Mouse (Mus musculus) MEL (cell line): ENCODE data around the gene Tmc8. TPM values are rescaled to one million over a fixed set of nuclear protein-coding genes. Genes with fewer than 3 reads are reported as not detected.

Experiments
- DNase-seq: peaks from one replicate; pipeline ENCODE4 v3.0.0; 2011; ENCODE audit warnings: low read depth, low spot score
- H3K27ac ChIP-seq: 2 replicates; pipeline ENCODE4 v1.5.1; 2012; ENCODE audit warnings: low read depth, mild to moderate bottlenecking, control low read depth, low read length, moderate library complexity; ENCODE audit not compliant: control insufficient read depth
- H3K27me3 ChIP-seq, 2 experiments: fragments of 150-350 bp in 1 of 2; sonication (generic) in 1 of 2; 2 replicates each; pipeline ENCODE4 v1.6.1; 2012; ENCODE audit warnings: low read length in 2 of 2, mild to moderate bottlenecking in 2 of 2, improper control_type of control experiment in 1 of 2, moderate library complexity in 1 of 2; ENCODE audit not compliant: insufficient read depth in 2 of 2, control insufficient read depth in 1 of 2
- H3K36me3 ChIP-seq, 2 experiments: 2 replicates each; pipeline ENCODE4 v1.6.1; 2012 to 2014; ENCODE audit warnings: low read length in 2 of 2, improper control_type of control experiment in 1 of 2, inconsistent platforms in 1 of 2, mild to moderate bottlenecking in 1 of 2; ENCODE audit not compliant: insufficient read depth in 2 of 2, control insufficient read depth in 1 of 2
- H3K4me1 ChIP-seq, 2 experiments: fragments of 150-350 bp in 1 of 2; sonication (generic) in 1 of 2; 2 replicates each; pipeline ENCODE4 v1.6.1; 2012; ENCODE audit warnings: low read length in 2 of 2, improper control_type of control experiment in 1 of 2, mild to moderate bottlenecking in 1 of 2; ENCODE audit not compliant: insufficient read depth in 2 of 2, control insufficient read depth in 1 of 2
- H3K4me3 ChIP-seq, 2 experiments: fragments of 150-350 bp in 1 of 2; sonication (generic) in 1 of 2; 2 replicates each; pipeline ENCODE4 v1.5.1; 2012; ENCODE audit warnings: low read depth in 2 of 2, low read length in 2 of 2, mild to moderate bottlenecking in 2 of 2, moderate library complexity in 2 of 2, control low read depth in 1 of 2, improper control_type of control experiment in 1 of 2; ENCODE audit not compliant: control insufficient read depth in 1 of 2, insufficient read depth in 1 of 2
- H3K79me2 ChIP-seq: 2 replicates; pipeline ENCODE4 v1.6.1; 2012; ENCODE audit warnings: mild to moderate bottlenecking, low read length, moderate library complexity; ENCODE audit not compliant: control insufficient read depth, poor library complexity, insufficient read depth
- H3K9ac ChIP-seq: 2 replicates; pipeline ENCODE4 v1.6.1; 2012; ENCODE audit warnings: low read depth, mild to moderate bottlenecking, control low read depth, low read length, moderate library complexity; ENCODE audit not compliant: control insufficient read depth, poor library complexity, severe bottlenecking
- H3K9me3 ChIP-seq: fragments of 150-350 bp; sonication (generic); replicated peaks from 2 replicates; pipeline ENCODE4 v1.6.1; 2012; ENCODE audit warnings: mild to moderate bottlenecking, low read length, improper control_type of control experiment, moderate library complexity; ENCODE audit not compliant: insufficient read depth
- CHD1 ChIP-seq: IDR thresholded peaks from 2 replicates; pipeline ENCODE4 v1.6.1; 2012; ENCODE audit warnings: low read depth, mild to moderate bottlenecking, inconsistent platforms, low read length, improper control_type of control experiment
- CHD2 ChIP-seq: IDR thresholded peaks from 2 replicates; pipeline ENCODE4 v1.6.1; 2011; ENCODE audit warnings: low read length, improper control_type of control experiment
- ELF1 ChIP-seq: IDR thresholded peaks from 2 replicates; pipeline ENCODE4 v1.6.1; 2014; ENCODE audit warnings: low read depth, mild to moderate bottlenecking, inconsistent platforms, low read length, improper control_type of control experiment, moderate library complexity
- ETS1 ChIP-seq: IDR thresholded peaks from 2 replicates; pipeline ENCODE4 v1.6.1; 2012; ENCODE audit warnings: low read depth, mild to moderate bottlenecking, inconsistent platforms, low read length, improper control_type of control experiment, moderate library complexity
- HCFC1 ChIP-seq: IDR thresholded peaks from 2 replicates; pipeline ENCODE4 v1.6.1; 2012; ENCODE audit warnings: low read depth, mild to moderate bottlenecking, inconsistent platforms, low read length, improper control_type of control experiment, moderate library complexity
- JUND ChIP-seq: IDR thresholded peaks from 2 replicates; pipeline ENCODE4 v1.6.1; 2011; ENCODE audit warnings: low read depth, mild to moderate bottlenecking, improper control_type of control experiment, low read length
- KAT2A ChIP-seq: conservative IDR thresholded peaks from 2 replicates; pipeline ENCODE4 v1.6.1; 2012; ENCODE audit warnings: low read depth, low read length, improper control_type of control experiment, inconsistent platforms
- MAFK ChIP-seq: IDR thresholded peaks from 2 replicates; pipeline ENCODE4 v1.6.1; 2011; ENCODE audit warnings: low read depth, mild to moderate bottlenecking, low read length, improper control_type of control experiment, borderline replicate concordance
- MAZ ChIP-seq: IDR thresholded peaks from 2 replicates; pipeline ENCODE4 v1.6.1; 2012; ENCODE audit warnings: low read depth, mild to moderate bottlenecking, inconsistent platforms, low read length, improper control_type of control experiment
- MXI1 ChIP-seq: IDR thresholded peaks from 2 replicates; pipeline ENCODE4 v1.6.1; 2011; ENCODE audit warnings: mild to moderate bottlenecking, low read depth, low read length, improper control_type of control experiment
- MYB ChIP-seq: IDR thresholded peaks from 2 replicates; pipeline ENCODE4 v1.6.1; 2011; ENCODE audit warnings: mild to moderate bottlenecking, low read depth, low read length, improper control_type of control experiment
- RAD21 ChIP-seq: IDR thresholded peaks from 2 replicates; pipeline ENCODE4 v1.6.1; 2011; ENCODE audit warnings: mild to moderate bottlenecking, low read depth, low read length, improper control_type of control experiment
- TAL1 ChIP-seq: IDR thresholded peaks from 2 replicates; pipeline ENCODE4 v1.6.1; 2012; ENCODE audit warnings: mild to moderate bottlenecking, inconsistent platforms, low read length, moderate library complexity, mixed read lengths
- TCF12 ChIP-seq: IDR thresholded peaks from 2 replicates; pipeline ENCODE4 v1.6.1; 2014; ENCODE audit warnings: low read depth, mild to moderate bottlenecking, inconsistent platforms, low read length, improper control_type of control experiment, moderate library complexity
- UBTF ChIP-seq: IDR thresholded peaks from 2 replicates; pipeline ENCODE4 v1.6.1; 2012; ENCODE audit warnings: low read depth, mild to moderate bottlenecking, inconsistent platforms, low read length, improper control_type of control experiment, moderate library complexity, borderline replicate concordance; ENCODE audit not compliant: insufficient read depth
- ZMIZ1 ChIP-seq: IDR thresholded peaks from 2 replicates; pipeline ENCODE4 v1.6.1; 2012; ENCODE audit warnings: low read depth, mild to moderate bottlenecking, inconsistent platforms, low read length, improper control_type of control experiment, moderate library complexity
- polyA plus RNA-seq, 2 experiments: library from polyadenylated mRNA; stranded (reverse) in 1 of 2; unstranded in 1 of 2; fragments of >175 nt in 1 of 2; fragments of >200 nt in 1 of 2; gene quantifications; 2 replicates each; pipeline versions ENCODE4 v1.2.1 to v1.2.4; 2012; ENCODE audit warnings: low replicate concordance in 2 of 2, low read depth in 1 of 2; ENCODE audit not compliant: insufficient read length in 2 of 2, insufficient read depth in 1 of 2, missing spikeins in 1 of 2
- total RNA-seq: library from RNA; depleted of rRNA; stranded (reverse); fragments of 300-350 nt; gene quantifications from 2 replicates; pipeline ENCODE4 v1.2.3, GENCODE M21; 2012

Gene Tmc8
- total and polyA plus RNA-seq, 3 experiments, result 15.4 to 23.5 TPM; not detected in 1

- Histone ChIP-seq H3K27me3 (no peaks in the 10 kb centered on the region), H3K79me2 (peaks cover 34% of the 10 kb centered on the region), H3K9ac (peak overlapping the region; percentile 82), H3K36me3 (no peaks in the 10 kb centered on the region), H3K4me1 (peaks cover 3 to 13% of the 10 kb centered on the region in 2 experiments; a peak in 2 of 4 replicates), H3K4me3 (peak overlapping the region; percentile 74 to 81), H3K9me3 (no peaks in the 10 kb centered on the region), H3K27ac (peak overlapping the region; percentile 96)
- TF ChIP-seq MAZ (peak; percentile 44; the same call in 1 of the 2 replicates), TCF12 (no peak), CHD2 (no peak), JUND (no peak), ZMIZ1 (0 out of 2 replicates have a peak, but pooled peaks have one; percentile 9), HCFC1 (0 out of 2 replicates have a peak, but pooled peaks have one; percentile 15), ETS1 (0 out of 2 replicates have a peak, but pooled peaks have one; percentile 23), RAD21 (no peak), UBTF (no peak), CHD1 (peak; percentile 87; the same call in 1 of the 2 replicates), ELF1 (peak; percentile 62; the same call in 1 of the 2 replicates), MAFK (no peak)
- peak; percentile 77 for DNase-seq
Observed at GRCm38 (mm10) chr11:117781199-117781821, 566 bp upstream of the Tmc8 start.

GRCm38 (mm10) chr11:117782705-117783034, 794 bp downstream of the Tmc8 start:
- Histone ChIP-seq H3K79me2 (peaks cover 33% of the 10 kb centered on the region), H3K36me3 (no peaks in the 10 kb centered on the region), H3K9me3 (no peaks in the 10 kb centered on the region), H3K9ac (peak overlapping the region; percentile 82), H3K4me3 (peak overlapping the region; percentile 74 to 81), H3K27ac (peak overlapping the region; percentile 96), H3K27me3 (no peaks in the 10 kb centered on the region), H3K4me1 (peaks cover 3 to 13% of the 10 kb centered on the region in 2 experiments; a peak in 2 of 4 replicates)
- peak; percentile 51 for DNase-seq
- TF ChIP-seq MYB (no peak), MXI1 (peak; percentile 12), KAT2A (no peak), TAL1 (no peak)
